Mouse (Mus musculus) hindbrain, embryonic 11.5 days (tissue): ENCODE measurements around the gene Tepsin. TPM values are rescaled to one million over a fixed set of nuclear protein-coding genes. Genes with fewer than 3 reads are reported as not detected.

Experiments
- ATAC-seq: fragments of 200-750 bp; cut with Nextera tagmentation; 2 replicates; pipeline ENCODE4 v1.8.0; 2017; ENCODE audit warnings: mild to moderate bottlenecking, moderate TSS enrichment, moderate library complexity; ENCODE audit not compliant: low FRiP score
- DNase-seq: peaks from one replicate; pipeline ENCODE4 v3.0.0-alpha.2; 2015; ENCODE audit warnings: low spot score
- H3K27ac ChIP-seq: fragments of 300-500 bp; sonication (generic); 2 replicates; pipeline ENCODE4 v1.5.1; 2014; ENCODE audit warnings: mild to moderate bottlenecking, low read depth, low read length
- H3K27me3 ChIP-seq: fragments of 300-500 bp; sonication (generic); 2 replicates; pipeline ENCODE4 v1.6.1; 2014; ENCODE audit warnings: mild to moderate bottlenecking, low read length, moderate library complexity, mixed read lengths; ENCODE audit not compliant: control insufficient read depth, insufficient read depth
- H3K36me3 ChIP-seq: fragments of 300-500 bp; sonication (generic); 2 replicates; pipeline ENCODE4 v1.6.1; 2014; ENCODE audit warnings: mild to moderate bottlenecking, low read length, moderate library complexity, mixed read lengths; ENCODE audit not compliant: control insufficient read depth, insufficient read depth
- H3K4me1 ChIP-seq: fragments of 300-500 bp; sonication (generic); replicated peaks from 2 replicates; pipeline ENCODE4 v1.6.1; 2014; ENCODE audit warnings: low read length, mixed read lengths; ENCODE audit not compliant: control insufficient read depth, insufficient read depth
- H3K4me2 ChIP-seq: fragments of 300-500 bp; sonication (generic); replicated peaks from 2 replicates; pipeline ENCODE4 v1.6.1; 2014; ENCODE audit warnings: mild to moderate bottlenecking, low read depth, low read length
- H3K4me3 ChIP-seq: fragments of 300-500 bp; sonication (generic); 2 replicates; pipeline ENCODE4 v1.5.1; 2014; ENCODE audit warnings: low read depth, low read length
- H3K9ac ChIP-seq: fragments of 300-500 bp; sonication (generic); 2 replicates; pipeline ENCODE4 v1.6.1; 2014; ENCODE audit warnings: low read depth, low read length
- H3K9me3 ChIP-seq: fragments of 300-500 bp; sonication (generic); 2 replicates; pipeline ENCODE4 v1.6.1; 2016; ENCODE audit warnings: low read length; ENCODE audit not compliant: control insufficient read depth
- WGBS: fragments of 180-500 bp; shearing (Covaris S2); extraction: QIAGEN DNeasy Blood & Tissue Kit; methylation state at CpG from one replicate; pipeline ENCODE4 v1.1.7; 2014; 5-methylcytosine and 5-hydroxymethylcytosine counted together
- polyA plus RNA-seq: library from polyadenylated mRNA; unstranded; fragments of >200 nt; fragmentation: Nextera tagmentation; extraction: Ambion mirVana; gene quantifications from 2 replicates; pipeline ENCODE4 v1.2.1, GENCODE M21; 2014

Tepsin gene
- polyA plus RNA-seq, 1 experiment from 2014 or later: 17.6 TPM

GRCm38 (mm10) chr11:120117626-120118025 is 19.1 kb upstream of the Tepsin start:
- H3K27me3 ChIP-seq: no peaks in the 10 kb centered on the region
- 92% methylated on average over 2 of the region's 2 CpGs for WGBS
- H3K4me3 ChIP-seq: no peak overlapping the region
- H3K9me3 ChIP-seq: no peaks in the 10 kb centered on the region
- H3K4me1 ChIP-seq: no peaks in the 10 kb centered on the region
- no peak overlapping the region for H3K9ac ChIP-seq
- ATAC-seq (no peak), DNase-seq (no peak)
- H3K36me3 ChIP-seq: no peaks in the 10 kb centered on the region
- no peak overlapping the region for H3K4me2 ChIP-seq
- no peak overlapping the region for H3K27ac ChIP-seq

GRCm38 (mm10) chr11:120114488-120115215 is 16.1 kb upstream of the Tepsin start:
- 88% methylated on average over 21 of the region's 21 CpGs for WGBS
- Histone ChIP-seq H3K27ac (no peak overlapping the region), H3K4me1 (no peaks in the 10 kb centered on the region), H3K9ac (no peak overlapping the region), H3K4me2 (no peak overlapping the region), H3K4me3 (no peak overlapping the region), H3K9me3 (no peaks in the 10 kb centered on the region), H3K36me3 (no peaks in the 10 kb centered on the region), H3K27me3 (no peaks in the 10 kb centered on the region)
- DNase-seq: peak; percentile 13
- ATAC-seq: no peak

GRCm38 (mm10) chr11:120112136-120112535 is 13.6 kb upstream of the Tepsin start:
- no peak for DNase-seq
- H3K27ac ChIP-seq: no peak overlapping the region

GRCm38 (mm10) chr11:120111033-120111432 is 12.5 kb upstream of the Tepsin start:
- H3K9ac ChIP-seq: no peak overlapping the region
- H3K9me3 ChIP-seq: no peaks in the 10 kb centered on the region
- no peak overlapping the region for H3K4me2 ChIP-seq
- no peaks in the 10 kb centered on the region for H3K36me3 ChIP-seq
- ATAC-seq (no peak), DNase-seq (peak; percentile 85)
- H3K4me3 ChIP-seq: no peak overlapping the region
- no peak overlapping the region; the same call in 1 of the 2 replicates for H3K27ac ChIP-seq
- WGBS: 9% methylated on average over 2 of the region's 2 CpGs
- H3K4me1 ChIP-seq: no peaks in the 10 kb centered on the region
- no peaks in the 10 kb centered on the region for H3K27me3 ChIP-seq

More at GRCm38 (mm10) chr11:120112136-120112535, 13.6 kb upstream of the Tepsin start:
- H3K9me3 ChIP-seq: no peaks in the 10 kb centered on the region
- no peaks in the 10 kb centered on the region for H3K4me1 ChIP-seq
- no peak overlapping the region for H3K9ac ChIP-seq
- ATAC-seq: no peak
- WGBS: 94% methylated on average over 4 of the region's 4 CpGs
- no peaks in the 10 kb centered on the region for H3K27me3 ChIP-seq
- H3K4me2 ChIP-seq: no peak overlapping the region
- H3K36me3 ChIP-seq: no peaks in the 10 kb centered on the region
- H3K4me3 ChIP-seq: no peak overlapping the region

GRCm38 (mm10) chr11:120110554-120110953 is 12.0 kb upstream of the Tepsin start:
- no peaks in the 10 kb centered on the region for H3K27me3 ChIP-seq
- no peaks in the 10 kb centered on the region for H3K36me3 ChIP-seq
- no peaks in the 10 kb centered on the region for H3K4me1 ChIP-seq
- no peak overlapping the region for H3K4me2 ChIP-seq
- DNase-seq: peak; percentile 20
- no peaks in the 10 kb centered on the region for H3K9me3 ChIP-seq
- no peak overlapping the region for H3K9ac ChIP-seq
- no peak overlapping the region for H3K4me3 ChIP-seq
- no peak for ATAC-seq
- peak overlapping the region; percentile 13; the same call in 1 of the 2 replicates for H3K27ac ChIP-seq
- WGBS: 74% methylated on average over 7 of the region's 7 CpGs

GRCm38 (mm10) chr11:120109558-120110210 is 11.2 kb upstream of the Tepsin start:
- 0 out of 2 replicates have a peak, but pooled peaks cover 2% of the 10 kb centered on the region for H3K36me3 ChIP-seq
- 70% methylated on average over 14 of the region's 14 CpGs for WGBS

GRCm38 (mm10) chr11:120107796-120108195 is 9.3 kb upstream of the Tepsin start:
- DNase-seq: no peak
- 0 out of 2 replicates have a peak, but pooled peaks cover 2% of the 10 kb centered on the region for H3K36me3 ChIP-seq
- no peaks in the 10 kb centered on the region for H3K9me3 ChIP-seq
- H3K4me1 ChIP-seq: no peaks in the 10 kb centered on the region
- H3K27me3 ChIP-seq: no peaks in the 10 kb centered on the region
- no peak overlapping the region for H3K4me2 ChIP-seq
- H3K27ac ChIP-seq: no peak overlapping the region
- WGBS: 89% methylated on average over 9 of the region's 9 CpGs
- H3K4me3 ChIP-seq: no peak overlapping the region
- no peak overlapping the region for H3K9ac ChIP-seq
- ATAC-seq: no peak

More at GRCm38 (mm10) chr11:120109558-120110210, 11.2 kb upstream of the Tepsin start:
- no peak overlapping the region for H3K9ac ChIP-seq
- H3K4me3 ChIP-seq: no peak overlapping the region
- no peaks in the 10 kb centered on the region for H3K9me3 ChIP-seq
- H3K27me3 ChIP-seq: no peaks in the 10 kb centered on the region
- no peak for ATAC-seq
- no peak overlapping the region for H3K27ac ChIP-seq
- no peak overlapping the region for H3K4me2 ChIP-seq
- no peaks in the 10 kb centered on the region for H3K4me1 ChIP-seq
- no peak for DNase-seq

GRCm38 (mm10) chr11:120107026-120107425 is 8.5 kb upstream of the Tepsin start:
- Histone ChIP-seq H3K4me2 (no peak overlapping the region), H3K9me3 (no peaks in the 10 kb centered on the region), H3K9ac (no peak overlapping the region), H3K4me1 (no peaks in the 10 kb centered on the region), H3K27ac (no peak overlapping the region), H3K27me3 (no peaks in the 10 kb centered on the region), H3K36me3 (0 out of 2 replicates have a peak, but pooled peaks cover 2% of the 10 kb centered on the region), H3K4me3 (no peak overlapping the region)
- DNase-seq: no peak
- ATAC-seq: no peak
- 69% methylated on average over 2 of the region's 2 CpGs for WGBS
